Mouse (Mus musculus) forebrain, postnatal 0 days (tissue): ENCODE data around the gene Fbn1. TPM values are rescaled to one million over a fixed set of nuclear protein-coding genes. Genes with fewer than 3 reads are reported as not detected.
A peak's percentile ranks its signal among the peaks of the same experiment; 100 is the strongest.

Experiments used
- ATAC-seq: fragments of 200-750 bp; cut with Nextera tagmentation; 2 replicates; pipeline ENCODE4 v1.8.0; 2017; ENCODE audit warnings: mild to moderate bottlenecking, moderate library complexity
- DNase-seq: peaks from one replicate; pipeline ENCODE4 v3.0.0-alpha.2; 2015
- H3K27ac ChIP-seq: fragments of 300-500 bp; sonication (generic); 2 replicates; pipeline ENCODE4 v1.5.1; 2014; ENCODE audit warnings: low read depth, mild to moderate bottlenecking, antibody characterized with exemption, low read length, moderate library complexity, mixed read lengths
- H3K27me3 ChIP-seq: fragments of 300-500 bp; sonication (generic); 2 replicates; pipeline ENCODE4 v1.6.1; 2014; ENCODE audit warnings: mild to moderate bottlenecking, low read length, mixed read lengths; ENCODE audit not compliant: insufficient read depth
- H3K36me3 ChIP-seq: fragments of 300-500 bp; sonication (generic); 2 replicates; pipeline ENCODE4 v1.6.1; 2014; ENCODE audit warnings: mild to moderate bottlenecking, moderate library complexity; ENCODE audit not compliant: insufficient read depth
- H3K4me1 ChIP-seq: fragments of 300-500 bp; sonication (generic); 2 replicates; pipeline ENCODE4 v1.6.1; 2014; ENCODE audit warnings: antibody characterized with exemption; ENCODE audit not compliant: insufficient read depth
- H3K4me2 ChIP-seq: fragments of 300-500 bp; sonication (generic); 2 replicates; pipeline ENCODE4 v1.6.1; 2014; ENCODE audit warnings: low read depth, mild to moderate bottlenecking, moderate library complexity
- H3K4me3 ChIP-seq: fragments of 300-500 bp; sonication (generic); 2 replicates; pipeline ENCODE4 v1.5.1; 2014; ENCODE audit warnings: low read depth, low read length, mixed read lengths
- H3K9ac ChIP-seq: fragments of 300-500 bp; sonication (generic); 2 replicates; pipeline ENCODE4 v1.6.1; 2014; ENCODE audit warnings: mild to moderate bottlenecking
- H3K9me3 ChIP-seq: fragments of 300-500 bp; sonication (generic); 2 replicates; pipeline ENCODE4 v1.6.1; 2016; ENCODE audit warnings: low read length
- CTCF ChIP-seq: sonication (generic); IDR thresholded peaks from 2 replicates; pipeline ENCODE4 v1.5.1; 2016; ENCODE audit warnings: antibody characterized with exemption, control low read depth, low read depth
- WGBS: fragments of 180-500 bp; shearing (Covaris S2); extraction: QIAGEN DNeasy Blood & Tissue Kit; methylation state at CpG from one replicate; pipeline ENCODE4 v1.1.7; 2014; 5-methylcytosine and 5-hydroxymethylcytosine counted together
- polyA plus RNA-seq: library from polyadenylated mRNA; unstranded; fragments of >200 nt; fragmentation: Nextera tagmentation; extraction: Ambion mirVana; gene quantifications from 2 replicates; pipeline ENCODE4 v1.2.1, GENCODE M21; 2015
- total RNA-seq: library from RNA; depleted of rRNA; stranded (reverse); fragments of >200 nt; gene quantifications from 2 replicates; pipeline ENCODE4 v1.2.3, GENCODE M21; 2014

The Fbn1 gene
- total and polyA plus RNA-seq, 2 experiments from 2014 or later: 1.7 to 16.7 TPM

DNA sequence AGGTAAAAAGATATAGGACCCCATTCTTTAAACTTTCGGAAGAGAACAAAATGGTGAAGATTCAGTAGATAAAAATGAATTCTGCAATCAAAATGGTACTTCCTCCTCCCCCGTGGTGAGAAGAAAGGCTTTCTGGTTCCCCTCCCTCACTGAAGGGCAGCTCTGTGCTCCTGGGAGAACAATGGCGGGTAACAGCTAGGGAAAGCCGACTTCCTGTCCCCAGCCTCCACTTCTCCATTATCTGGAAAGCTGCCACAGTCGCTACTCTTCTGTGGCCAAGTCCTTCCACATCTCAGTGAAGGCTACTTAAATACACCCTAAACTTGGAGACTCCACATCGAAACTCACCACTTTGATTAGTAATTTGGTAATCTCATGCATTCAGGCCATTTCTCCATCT lies 43.8 kb downstream of the Fbn1 start:
- Histone ChIP-seq H3K27ac (no peak overlapping the region), H3K36me3 (peaks cover 11% of the 10 kb centered on the region; the same call in 1 of the 2 replicates), H3K4me1 (no peaks in the 10 kb centered on the region), H3K4me2 (no peak overlapping the region), H3K9me3 (no peaks in the 10 kb centered on the region), H3K27me3 (no peaks in the 10 kb centered on the region), H3K4me3 (no peak overlapping the region), H3K9ac (no peak overlapping the region)
- ATAC-seq (no peak), DNase-seq (no peak)
- TF ChIP-seq CTCF: no peak
- 81% methylated on average over 6 of the region's 6 CpGs for WGBS

DNA sequence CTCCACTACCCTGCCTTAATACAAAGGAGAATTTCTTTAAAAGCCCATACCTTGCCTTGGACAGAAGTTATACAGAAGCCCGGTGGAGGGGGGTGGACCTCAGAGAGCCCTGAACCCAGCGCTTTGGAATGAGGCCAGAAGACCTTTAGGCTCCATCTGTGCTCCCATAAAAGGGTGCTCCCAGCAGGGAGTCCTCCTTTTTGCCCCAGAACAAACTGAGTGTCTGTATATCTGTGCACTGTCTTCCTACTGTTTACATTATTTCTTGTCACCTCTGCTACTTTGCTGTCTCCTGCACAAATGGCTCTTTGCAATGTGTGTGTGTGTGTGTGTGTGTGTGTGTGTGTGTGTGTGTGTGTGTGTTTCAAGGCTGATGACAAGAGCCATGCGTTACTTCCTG lies 48.7 kb downstream of the Fbn1 start:
- Histone ChIP-seq H3K4me3 (no peak overlapping the region), H3K9ac (no peak overlapping the region), H3K4me2 (no peak overlapping the region), H3K4me1 (no peaks in the 10 kb centered on the region), H3K9me3 (no peaks in the 10 kb centered on the region), H3K36me3 (no peaks in the 10 kb centered on the region), H3K27me3 (no peaks in the 10 kb centered on the region), H3K27ac (no peak overlapping the region)
- ATAC-seq (no peak), DNase-seq (no peak)
- WGBS: 82% methylated on average over 3 of the region's 3 CpGs
- no peak for TF ChIP-seq CTCF

DNA sequence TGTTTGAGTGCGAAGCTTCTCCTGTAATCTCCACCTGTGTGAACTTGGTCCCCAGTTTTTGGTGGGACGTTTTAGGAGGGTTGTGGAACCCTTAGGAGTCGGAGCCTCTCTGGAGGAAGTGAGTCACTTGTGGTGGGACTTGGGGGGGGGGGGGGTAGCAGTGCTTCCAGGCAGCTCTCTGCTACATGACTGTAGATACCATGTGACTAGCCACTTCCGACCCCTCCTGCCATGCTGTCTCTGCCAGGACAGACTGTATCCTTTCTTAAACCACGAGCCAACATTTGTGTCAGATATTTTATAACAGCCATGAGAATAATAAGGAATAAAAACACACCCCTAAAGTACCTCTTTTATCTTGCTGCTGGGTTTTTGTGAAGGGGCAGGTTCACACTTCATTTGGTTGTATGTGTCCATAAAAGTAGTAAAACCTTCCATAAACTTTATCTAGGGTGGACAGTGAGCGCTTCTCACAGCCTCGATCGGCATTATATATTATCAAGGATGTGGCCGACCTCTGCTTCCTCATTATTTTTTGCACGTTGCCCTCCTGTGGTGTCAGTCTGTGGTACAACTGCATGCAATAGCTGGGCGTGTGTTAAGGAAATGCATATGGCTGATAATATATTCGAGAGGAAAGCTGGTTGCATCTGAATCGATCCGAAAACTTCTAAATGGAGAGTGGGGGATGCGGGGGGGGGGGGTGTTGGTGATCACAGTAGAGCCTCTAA lies 51.6 kb downstream of the Fbn1 start:
- Histone ChIP-seq H3K4me1 (no peaks in the 10 kb centered on the region), H3K36me3 (no peaks in the 10 kb centered on the region), H3K27ac (no peak overlapping the region), H3K27me3 (no peaks in the 10 kb centered on the region), H3K9me3 (no peaks in the 10 kb centered on the region), H3K4me3 (no peak overlapping the region), H3K9ac (no peak overlapping the region), H3K4me2 (no peak overlapping the region)
- DNase-seq: no peak
- ATAC-seq: no peak
- 87% methylated on average over 15 of the region's 15 CpGs for WGBS
- TF ChIP-seq CTCF: no peak

DNA sequence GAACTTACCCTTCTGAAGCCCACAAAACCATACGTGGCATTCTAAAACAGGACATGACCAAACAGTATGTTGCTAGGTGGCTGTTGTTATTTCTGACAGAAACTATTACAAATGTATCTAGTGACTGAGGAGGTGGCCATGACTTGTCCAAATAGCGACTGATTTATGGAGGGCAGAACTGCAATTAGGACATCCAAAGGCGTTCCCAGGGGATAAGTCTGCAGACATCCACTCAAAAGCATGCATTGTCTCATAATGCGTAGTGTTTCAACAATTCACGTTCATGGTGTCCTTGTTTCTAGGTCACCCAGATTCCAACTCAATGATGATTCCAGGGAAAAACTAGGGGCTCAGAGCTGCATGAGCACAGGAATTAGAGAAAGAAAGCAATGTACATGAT lies 53.0 kb downstream of the Fbn1 start:
- no peak for ATAC-seq
- Histone ChIP-seq H3K4me3 (no peak overlapping the region), H3K36me3 (no peaks in the 10 kb centered on the region), H3K27ac (no peak overlapping the region), H3K4me2 (no peak overlapping the region), H3K9me3 (no peaks in the 10 kb centered on the region), H3K27me3 (no peaks in the 10 kb centered on the region), H3K9ac (no peak overlapping the region), H3K4me1 (no peaks in the 10 kb centered on the region)
- WGBS: 88% methylated on average over 5 of the region's 5 CpGs
- DNase-seq: no peak
- TF ChIP-seq CTCF: no peak

DNA sequence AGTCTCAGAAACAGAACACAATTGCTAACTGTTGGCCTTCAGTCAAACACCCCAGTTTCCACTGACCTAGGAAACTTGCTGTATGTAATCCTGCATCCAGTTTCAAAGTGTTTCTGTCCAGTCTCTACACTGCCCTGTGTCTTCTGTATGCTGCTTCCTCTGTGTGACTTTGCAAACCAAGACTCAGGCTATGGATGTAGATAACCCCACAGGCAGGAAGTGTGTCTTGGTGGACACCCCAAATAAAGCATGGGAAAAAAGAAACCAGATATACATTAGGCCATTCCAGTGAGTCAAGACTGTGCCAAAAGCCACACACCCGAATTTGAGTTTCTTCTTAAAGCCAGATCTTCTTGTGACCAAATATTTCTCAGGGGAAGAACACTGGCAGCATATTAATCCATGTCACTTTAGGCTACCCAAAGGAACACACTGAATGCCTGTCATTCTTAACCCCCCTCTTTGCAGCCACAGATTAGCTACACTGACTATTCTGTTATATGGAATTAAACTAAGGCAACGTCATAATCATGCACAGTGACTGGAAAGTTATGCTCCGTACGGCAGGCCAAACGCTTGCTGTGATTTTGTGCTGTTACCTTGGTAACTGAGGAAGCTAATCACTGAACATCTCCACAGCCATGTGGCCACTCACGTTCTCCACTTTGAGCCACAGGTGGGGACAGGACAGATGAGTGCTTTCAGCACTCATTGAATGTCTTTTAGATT lies 55.3 kb downstream of the Fbn1 start:
- Histone ChIP-seq H3K4me3 (no peak overlapping the region), H3K27ac (no peak overlapping the region), H3K9ac (no peak overlapping the region), H3K9me3 (no peaks in the 10 kb centered on the region), H3K4me2 (no peak overlapping the region), H3K4me1 (no peaks in the 10 kb centered on the region), H3K36me3 (no peaks in the 10 kb centered on the region), H3K27me3 (no peaks in the 10 kb centered on the region)
- WGBS: 29% methylated on average over 6 of the region's 6 CpGs
- ATAC-seq: peak; percentile 86
- DNase-seq: peak; percentile 23
- TF ChIP-seq CTCF: no peak

DNA sequence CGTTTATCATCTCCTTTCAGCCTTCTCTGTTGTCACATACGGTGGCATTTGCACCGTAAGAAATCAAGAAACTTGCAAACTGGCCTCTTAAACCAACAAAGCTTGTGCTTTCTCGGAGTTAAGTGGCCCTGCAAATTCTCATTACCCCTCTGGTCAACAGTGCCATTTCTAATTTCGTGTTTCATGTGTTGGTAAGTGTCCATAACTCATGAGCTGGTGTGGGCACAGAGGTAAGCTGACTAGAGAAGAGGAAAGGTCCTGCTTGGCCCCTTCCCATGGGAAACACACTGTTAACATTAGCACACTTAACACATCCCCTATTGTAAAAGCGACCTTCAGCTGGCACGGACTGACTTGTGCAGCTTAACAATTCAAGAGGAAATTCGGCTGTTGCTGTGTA lies 58.4 kb downstream of the Fbn1 start:
- H3K9me3 ChIP-seq: no peaks in the 10 kb centered on the region
- no peak overlapping the region for H3K9ac ChIP-seq
- no peaks in the 10 kb centered on the region for H3K36me3 ChIP-seq
- H3K4me2 ChIP-seq: no peak overlapping the region
- no peak for TF ChIP-seq CTCF
- H3K4me3 ChIP-seq: no peak overlapping the region
- DNase-seq: no peak
- no peaks in the 10 kb centered on the region for H3K4me1 ChIP-seq
- WGBS: 81% methylated on average over 8 of the region's 8 CpGs
- no peaks in the 10 kb centered on the region for H3K27me3 ChIP-seq
- ATAC-seq: no peak
- H3K27ac ChIP-seq: no peak overlapping the region

DNA sequence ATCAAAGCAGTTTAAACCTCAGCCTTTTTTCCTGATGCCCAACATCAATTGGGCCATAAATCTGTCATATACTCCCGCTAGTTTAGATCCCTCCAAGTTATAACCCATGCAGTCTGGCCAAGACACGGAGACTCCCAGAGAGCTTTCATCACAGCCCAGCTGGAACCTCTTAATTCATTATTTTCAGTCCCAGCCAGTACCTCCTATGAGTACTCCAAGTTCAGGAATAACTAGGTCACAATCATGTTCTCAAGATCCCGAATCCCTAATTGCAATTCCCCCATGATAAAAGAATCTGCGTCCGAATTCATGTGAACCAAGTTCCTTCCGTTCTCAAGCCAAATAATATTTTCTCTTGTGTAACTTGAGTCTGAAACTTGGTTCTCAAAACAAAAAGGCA lies 58.9 kb downstream of the Fbn1 start:
- TF ChIP-seq CTCF: no peak
- Histone ChIP-seq H3K27me3 (no peaks in the 10 kb centered on the region), H3K9me3 (no peaks in the 10 kb centered on the region), H3K4me3 (no peak overlapping the region), H3K4me2 (no peak overlapping the region), H3K4me1 (no peaks in the 10 kb centered on the region), H3K27ac (no peak overlapping the region), H3K36me3 (no peaks in the 10 kb centered on the region), H3K9ac (no peak overlapping the region)
- no peak for ATAC-seq
- WGBS: 84% methylated on average over 6 of the region's 6 CpGs
- DNase-seq: no peak
